25 mouse cellular contexts compared by ENCODE assay signal in the genomic region with DNA sequence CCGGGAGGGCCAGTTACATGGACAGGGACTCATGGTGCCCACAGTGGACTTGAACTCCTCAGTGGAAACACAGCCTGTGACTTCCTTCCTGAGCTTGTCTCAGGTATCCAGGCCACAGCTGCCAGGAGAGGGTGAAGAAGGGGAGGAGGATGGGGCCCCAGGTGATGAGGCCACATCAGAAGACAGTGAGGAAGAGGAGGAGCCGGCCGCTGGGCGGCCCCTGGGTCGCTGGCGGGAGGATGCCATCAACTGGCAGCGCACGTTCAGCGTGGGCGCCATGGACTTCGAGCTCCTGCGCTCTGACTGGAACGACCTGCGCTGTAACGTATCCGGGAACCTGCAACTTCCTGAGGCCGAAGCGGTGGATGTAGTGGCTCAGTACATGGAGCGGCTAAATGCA. TPM values are rescaled to one million over a fixed set of nuclear protein-coding genes. Genes with fewer than 3 reads are reported as not detected.
"Had no signal": no experiment of that assay in that cellular context is flagged by ENCODE, and none has a peak within 500 bp of the region (broad histone marks: within the 10 kb centered on the region; RNA-seq: fewer than 3 reads in every experiment).

No protein-coding gene starts in this region.

- H3K9me3 ChIP-seq: kidney, embryonic 15.5 days; limb, embryonic 12.5 days; limb, embryonic 15.5 days; midbrain, embryonic 12.5 days; midbrain, embryonic 15.5 days had no signal

- H3K27me3 ChIP-seq: midbrain, embryonic 15.5 days had no signal

- H3K9ac ChIP-seq: kidney, embryonic 15.5 days; limb, embryonic 12.5 days; limb, embryonic 15.5 days; liver, embryonic 14.5 days; liver, postnatal 0 days; lung, embryonic 14.5 days; midbrain, embryonic 12.5 days; midbrain, embryonic 15.5 days had no signal

- H3K4me2 ChIP-seq: kidney, embryonic 15.5 days; limb, embryonic 12.5 days; limb, embryonic 15.5 days; liver, embryonic 11.5 days; lung, embryonic 14.5 days; midbrain, embryonic 12.5 days; midbrain, embryonic 15.5 days had no signal

- H3K4me3 ChIP-seq: kidney, embryonic 15.5 days; left cerebral cortex, adult 2 months; limb, embryonic 12.5 days; limb, embryonic 15.5 days; midbrain, embryonic 12.5 days; midbrain, embryonic 15.5 days; myocyte had no signal

- ATAC-seq: liver, postnatal 0 days; lung, postnatal 0 days; midbrain, embryonic 15.5 days had no signal

- H3K27ac ChIP-seq: kidney, embryonic 15.5 days; left cerebral cortex, adult 2 months; limb, embryonic 12.5 days; limb, embryonic 15.5 days; liver, embryonic 14.5 days; macrophage; midbrain, embryonic 12.5 days; midbrain, embryonic 15.5 days had no signal

- DNase-seq: kidney, adult 2 months; kidney, postnatal 10 days; kidney, postnatal 36 days; layer of hippocampus, postnatal 36 days; left cerebral cortex, postnatal 4 days; liver, postnatal 0 days; lung, embryonic 14.5 days; thymus, adult 18-20 months had no signal

RNA-seq across cellular contexts. Expression of a gene that starts 7.4 kb away (rescaled TPM):
- polyA plus RNA-seq: macrophage had no signal

RNA-seq across cellular contexts. Expression of a gene that starts 9.7 kb away (rescaled TPM):
- polyA plus RNA-seq: macrophage; neural tube, embryonic 14.5 days had no signal

RNA-seq across cellular contexts. Expression of a gene that starts 39.4 kb away (rescaled TPM):
- polyA plus RNA-seq: kidney, adult 2 months; kidney, embryonic 15.5 days; limb, embryonic 12.5 days; limb, embryonic 15.5 days; liver, embryonic 11.5 days; liver, embryonic 14.5 days; liver, postnatal 0 days; lung, embryonic 14.5 days; lung, postnatal 0 days; macrophage; midbrain, embryonic 12.5 days; midbrain, embryonic 15.5 days; myocyte; neural tube, embryonic 11.5 days; neural tube, embryonic 14.5 days; small intestine, adult 2 months; spleen, adult 2 months; stomach, embryonic 16.5 days; testis, adult 2 months had no signal

RNA-seq across cellular contexts. Expression of a gene that starts 49.3 kb away (rescaled TPM):
- polyA plus RNA-seq: macrophage; midbrain, embryonic 12.5 days; myocyte had no signal
